Mouse (Mus musculus) retina, adult 2 months (tissue): ENCODE results near the gene Catsper3.

Experiments
- DNase-seq: peaks from one replicate; pipeline ENCODE4 v3.0.0-alpha.2; 2012; ENCODE audit warnings: low read depth, low spot score

Gene Catsper3

DNA sequence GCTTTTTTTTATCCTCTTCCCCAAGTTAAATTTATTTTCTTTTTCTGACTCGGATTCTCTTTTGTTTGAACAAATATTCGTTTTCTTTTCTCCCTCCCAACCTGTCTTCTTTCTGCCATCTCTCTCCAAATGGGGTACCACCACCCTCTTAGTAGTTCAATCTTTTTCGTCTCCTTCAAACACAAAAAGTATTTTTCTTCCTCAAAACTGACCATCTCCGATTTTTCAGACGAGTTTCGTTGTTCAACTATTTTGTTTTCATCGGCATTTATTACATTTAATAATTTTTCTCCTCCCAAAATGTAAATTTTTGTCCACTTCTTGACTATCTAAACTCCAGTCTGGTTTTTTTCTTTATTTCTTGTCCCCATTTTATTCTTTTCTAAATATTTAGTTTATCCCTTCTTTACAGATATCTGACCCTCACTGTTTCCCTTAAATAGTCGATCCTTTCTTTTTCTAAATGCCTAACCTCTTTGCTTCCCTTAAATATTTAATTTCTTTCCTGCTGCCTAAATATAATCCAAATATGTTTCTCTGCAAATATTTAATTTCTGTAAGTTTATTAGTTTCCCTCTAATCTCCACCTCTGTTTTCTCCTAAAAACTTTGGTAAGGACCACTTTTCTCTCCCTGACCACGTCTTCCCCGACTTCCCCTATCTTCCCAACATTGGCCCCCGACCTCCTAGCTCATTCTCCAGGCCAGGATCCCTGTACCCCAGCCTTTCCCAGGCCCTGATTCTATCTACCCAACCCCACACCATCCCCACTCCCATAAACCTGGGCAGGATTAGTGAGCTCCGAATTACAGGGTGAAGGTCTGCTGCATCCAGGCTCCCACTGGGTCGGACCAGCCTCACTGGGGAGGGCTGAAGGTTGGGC, 42.7 kb downstream of the Catsper3 start:
- peak; percentile 16 for DNase-seq

DNA sequence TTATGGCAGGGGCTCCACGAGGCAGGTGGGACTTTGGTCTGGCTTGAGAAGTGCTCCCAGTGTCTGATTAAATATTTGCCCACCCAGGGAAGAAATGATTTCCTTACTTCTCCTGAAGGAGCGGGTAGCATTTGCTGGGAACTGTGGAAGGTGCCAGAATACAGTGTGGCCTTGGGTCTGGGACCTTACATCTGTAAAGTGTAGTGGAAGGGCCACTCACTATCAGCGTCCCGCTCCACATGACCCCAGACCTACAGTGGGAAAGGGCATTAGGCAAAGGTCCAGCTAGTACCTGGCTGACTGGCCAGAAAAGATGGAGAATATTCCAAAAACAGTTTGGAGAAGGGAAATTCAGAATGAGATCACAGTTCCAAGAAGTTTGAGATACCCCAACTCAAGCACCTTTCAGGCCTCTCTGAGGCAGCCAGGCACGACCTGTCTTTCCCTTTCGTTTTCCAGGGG, 43.3 kb downstream of the Catsper3 start:
- DNase-seq, result no peak

DNA sequence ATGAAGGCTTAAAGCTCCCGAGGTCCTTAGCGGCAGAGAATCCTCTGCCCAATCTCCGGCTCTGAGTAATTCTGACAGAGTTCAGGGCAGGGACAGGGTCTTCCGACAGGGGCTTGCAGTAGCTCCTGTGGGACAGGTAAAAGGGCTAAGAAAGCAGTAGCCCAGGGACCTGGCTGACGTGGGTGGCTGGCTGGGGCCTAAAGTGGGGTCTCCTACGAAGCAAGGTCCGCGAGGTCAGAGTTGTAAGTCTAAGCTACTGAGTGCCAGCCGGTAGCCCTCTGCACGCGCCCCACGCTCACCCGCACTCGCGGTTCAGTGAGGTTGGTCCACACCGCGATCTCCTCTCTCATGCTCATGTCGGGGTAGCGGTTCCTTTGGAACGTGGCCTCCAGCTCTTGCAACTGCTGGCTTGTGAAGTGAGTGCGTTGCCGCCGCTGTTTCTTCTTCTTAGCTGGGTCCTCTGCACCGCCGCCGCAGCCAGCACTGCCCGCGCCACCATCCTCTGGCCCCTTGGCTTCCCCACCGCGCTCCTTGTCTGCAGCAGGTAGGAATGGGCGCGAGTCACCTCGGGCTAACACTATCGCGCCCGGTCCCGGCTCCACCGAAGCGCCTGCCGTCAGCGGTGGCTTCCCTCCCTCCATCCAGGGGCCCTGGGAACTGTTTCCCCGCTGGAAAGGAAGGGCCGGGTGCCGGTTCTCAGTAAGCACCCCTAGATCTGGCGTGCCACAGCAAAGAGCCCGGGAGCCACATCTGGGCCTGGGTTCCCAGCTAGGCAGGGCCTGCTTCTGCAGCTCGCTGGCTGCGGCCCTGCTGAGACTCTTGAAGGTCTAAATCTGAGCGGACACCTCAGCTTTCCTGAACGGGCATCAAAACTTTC, 44.0 kb downstream of the Catsper3 start:
- DNase-seq, result no peak

DNA sequence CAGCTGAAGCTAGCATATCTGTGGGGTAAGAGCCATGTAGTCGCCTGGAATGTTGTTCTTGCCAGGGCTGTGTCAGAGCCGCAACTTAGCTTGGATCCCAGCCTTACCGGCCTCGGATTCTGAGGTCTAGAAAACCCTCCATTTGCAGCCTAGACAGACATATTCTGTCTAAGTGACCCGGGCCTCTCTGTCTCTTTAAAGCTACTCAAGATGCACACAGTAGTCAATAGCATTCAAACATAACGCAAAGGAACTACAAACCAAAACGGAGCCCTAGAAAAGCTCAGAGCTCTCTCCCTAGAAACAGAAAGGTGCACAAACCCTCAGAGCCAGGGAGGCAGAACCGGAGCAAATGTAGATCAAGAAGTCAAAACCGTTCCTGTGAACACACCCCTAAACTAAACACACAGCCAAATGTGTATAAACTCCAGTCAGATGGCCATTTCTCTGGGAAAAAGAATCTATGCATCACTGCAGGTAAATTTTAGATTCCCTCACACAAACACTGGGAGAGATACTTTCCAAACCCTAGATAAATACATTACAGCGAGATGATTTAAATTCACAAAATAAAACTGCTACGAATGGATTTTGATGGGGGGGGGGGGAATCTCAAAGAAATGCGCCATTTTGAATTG, 44.8 kb downstream of the Catsper3 start:
- DNase-seq, result no peak

DNA sequence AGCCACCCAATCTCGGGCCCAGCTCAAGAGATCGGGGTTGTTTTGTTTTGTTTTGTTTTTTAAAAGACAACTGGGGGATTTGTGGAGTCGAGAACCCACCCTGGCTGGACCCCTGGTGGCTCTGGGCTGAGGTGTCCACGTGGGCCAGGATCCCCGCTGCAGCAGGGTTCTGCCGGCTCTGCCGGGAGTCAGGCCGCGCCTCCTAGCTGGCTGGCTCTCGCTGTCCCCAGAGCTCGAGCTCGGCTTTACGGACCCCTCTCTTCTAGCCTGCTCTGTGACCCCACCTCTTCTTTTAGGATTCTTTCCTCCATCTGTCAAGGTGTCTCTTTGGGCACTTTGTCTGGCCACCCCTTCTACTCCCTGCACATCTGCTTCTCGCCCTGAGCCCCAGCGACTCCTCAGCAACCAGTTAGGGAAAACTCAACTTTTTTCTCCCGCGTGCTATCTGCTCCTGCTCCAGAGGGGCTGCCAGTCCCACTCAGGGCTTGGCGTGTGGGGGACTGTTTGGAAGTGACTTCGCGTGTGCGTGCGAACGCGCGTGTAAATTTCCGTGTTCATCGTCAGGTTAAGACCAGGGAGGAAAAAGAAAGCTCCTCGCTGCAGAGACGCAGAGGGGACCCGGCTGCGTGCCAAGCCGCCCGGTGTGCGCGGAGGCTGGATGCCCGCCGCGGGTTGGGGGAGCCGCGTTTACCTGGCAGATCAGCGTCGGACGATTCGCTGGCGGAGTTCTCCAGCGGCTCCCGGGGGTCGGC, 45.9 kb downstream of the Catsper3 start:
- DNase-seq, result no peak

DNA sequence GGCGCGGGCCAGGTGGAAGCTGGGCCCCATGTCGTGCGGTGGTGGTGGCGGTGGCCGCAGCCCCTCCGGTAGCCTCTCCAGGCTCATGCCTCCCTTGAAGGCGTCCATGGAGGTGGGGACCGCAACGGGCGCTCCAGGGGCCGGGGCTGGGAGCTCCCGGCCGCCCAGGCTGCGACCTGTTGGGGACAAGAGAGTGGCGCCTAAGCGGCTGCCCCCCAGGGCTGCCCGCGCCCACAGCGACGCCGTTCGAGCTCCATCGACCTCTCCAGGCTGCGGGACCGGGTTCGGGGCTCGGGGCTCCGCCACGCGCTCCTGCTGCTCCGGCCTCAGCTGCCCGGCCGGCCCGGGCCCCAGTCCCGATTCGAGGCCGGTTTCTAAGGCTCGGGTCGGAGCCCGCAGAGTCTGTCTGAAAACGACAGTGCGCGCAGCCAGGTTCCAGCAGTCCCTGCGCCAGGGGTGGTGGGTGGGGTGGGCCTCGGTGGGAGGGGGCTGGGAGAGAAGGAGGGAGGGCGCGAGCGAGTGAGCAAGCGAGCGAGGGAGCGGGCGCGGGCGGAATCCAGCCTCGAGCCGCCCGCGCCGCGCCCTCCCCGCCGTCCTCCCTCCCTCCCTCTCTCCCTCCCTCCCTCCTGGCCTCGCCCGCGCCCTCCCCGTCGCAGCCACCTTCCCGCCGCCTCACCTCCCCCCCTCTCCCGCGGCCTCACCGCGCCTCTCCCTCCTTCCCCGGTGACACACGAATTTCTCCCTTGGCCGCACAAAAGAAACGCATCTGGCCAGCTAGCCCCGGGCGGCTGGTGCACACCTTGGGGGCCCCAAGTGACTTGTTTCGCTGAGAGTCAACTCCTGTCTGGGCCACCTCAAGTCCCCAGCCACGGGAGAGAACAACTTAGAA, 46.7 kb downstream of the Catsper3 start:
- DNase-seq, result no peak

DNA sequence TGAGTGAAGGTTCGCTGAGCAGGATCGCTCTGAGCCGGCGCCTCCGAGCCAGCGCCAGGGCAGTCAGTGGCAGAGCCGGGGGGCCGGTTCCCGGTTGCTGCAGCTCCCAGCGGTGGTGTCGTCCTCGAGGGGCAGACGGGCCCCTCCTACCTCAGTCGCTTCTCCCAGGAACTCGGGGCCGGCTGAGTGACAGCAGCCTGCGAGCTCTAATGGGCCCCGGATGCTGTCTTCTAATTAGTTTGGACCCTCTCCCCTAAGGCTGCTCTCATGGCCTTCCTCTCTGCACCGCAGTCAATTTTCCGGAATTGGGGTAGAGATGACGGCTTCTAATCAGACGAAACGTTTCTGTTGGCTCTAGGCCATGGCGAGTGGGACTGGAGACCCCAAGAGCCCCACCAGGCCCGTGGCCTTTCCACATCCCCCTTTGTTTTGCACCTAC, 47.4 kb downstream of the Catsper3 start:
- DNase-seq, result no peak

DNA sequence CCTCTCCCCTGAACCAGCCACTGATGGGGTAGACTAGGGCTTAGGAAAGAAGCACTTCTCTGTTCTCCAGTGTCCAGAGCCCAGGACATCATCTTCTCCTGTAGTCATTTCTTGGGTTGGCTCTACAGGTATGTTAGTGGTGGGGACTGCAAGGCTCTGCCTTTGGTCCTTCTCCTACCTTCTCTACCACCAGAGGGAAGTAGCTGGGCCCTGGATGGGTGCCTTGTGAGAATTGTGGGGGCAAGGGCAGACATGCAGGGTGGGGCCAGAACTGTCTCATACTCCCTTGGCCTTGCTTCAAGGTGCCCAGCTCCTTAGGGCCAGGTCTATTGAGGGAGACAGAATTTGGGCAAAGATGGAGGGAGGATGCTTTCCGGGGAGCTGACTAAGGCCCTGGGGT, 48.2 kb downstream of the Catsper3 start:
- no peak for DNase-seq

DNA sequence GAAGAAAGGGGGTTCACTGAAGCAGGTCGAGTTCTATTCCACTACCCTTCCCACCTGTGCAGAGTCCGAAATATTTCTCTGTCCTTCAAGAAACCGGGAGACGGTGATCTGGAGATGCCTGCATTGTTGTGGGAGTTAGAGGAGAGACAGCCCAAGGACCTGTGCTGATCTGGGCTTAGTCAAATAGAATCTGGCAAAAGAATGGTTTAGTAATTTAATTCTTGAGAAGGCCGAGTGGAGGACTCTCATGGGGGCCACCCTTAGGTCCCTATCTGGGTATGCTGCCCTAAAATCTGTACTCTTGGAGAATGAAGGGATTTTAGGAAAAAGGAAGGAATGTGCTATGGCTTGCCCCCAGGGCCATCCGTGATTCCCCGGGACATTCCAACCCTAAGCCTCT, 49.6 kb downstream of the Catsper3 start:
- DNase-seq, result no peak

DNA sequence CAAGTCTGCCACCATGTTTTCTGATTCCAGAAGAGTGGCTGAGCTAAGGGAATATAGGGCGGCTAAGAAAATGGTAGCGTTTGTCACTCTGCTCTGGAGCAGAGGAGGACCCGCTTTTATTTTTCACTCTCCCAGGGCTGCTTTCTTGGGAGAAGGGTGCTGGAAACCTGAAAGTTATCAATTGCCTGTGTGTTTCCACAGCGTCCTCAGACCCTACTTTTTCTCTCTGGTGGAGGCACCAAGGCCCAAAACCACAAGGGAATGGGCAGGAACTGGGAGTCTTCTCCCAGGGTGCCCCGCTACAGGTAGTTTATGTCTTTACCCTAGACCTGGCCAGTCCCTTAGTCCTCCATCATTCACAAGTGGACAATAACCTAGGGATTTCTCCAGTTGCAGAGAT, 50.3 kb downstream of the Catsper3 start:
- DNase-seq, result no peak

DNA sequence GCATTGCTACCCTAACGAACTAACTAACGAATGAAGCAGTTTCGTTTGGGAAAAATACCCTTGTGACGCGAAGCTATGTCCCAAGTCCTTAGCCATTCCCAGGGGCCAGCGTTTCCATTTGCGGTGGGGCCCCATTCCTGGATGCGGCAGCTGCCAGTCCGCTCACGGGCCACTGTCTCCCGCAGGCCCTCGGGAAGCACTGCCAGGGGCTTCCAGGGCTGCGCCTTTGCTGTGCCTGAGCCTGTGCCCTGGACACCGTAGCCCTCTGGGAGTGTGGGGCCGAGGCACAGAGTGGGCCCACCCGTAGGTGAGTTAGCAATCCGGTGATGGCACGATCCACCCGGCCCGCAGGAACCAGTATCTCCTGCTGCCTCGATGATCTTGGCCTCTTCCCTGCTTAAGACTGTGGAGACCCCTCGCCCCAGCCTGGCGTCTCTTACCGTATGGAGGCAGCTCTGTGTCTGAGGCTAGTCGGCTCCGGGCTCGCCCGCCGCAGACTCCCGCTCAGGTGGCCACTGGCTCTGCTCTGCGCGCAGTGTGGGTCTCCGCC, 51.3 kb downstream of the Catsper3 start:
- no peak for DNase-seq

DNA sequence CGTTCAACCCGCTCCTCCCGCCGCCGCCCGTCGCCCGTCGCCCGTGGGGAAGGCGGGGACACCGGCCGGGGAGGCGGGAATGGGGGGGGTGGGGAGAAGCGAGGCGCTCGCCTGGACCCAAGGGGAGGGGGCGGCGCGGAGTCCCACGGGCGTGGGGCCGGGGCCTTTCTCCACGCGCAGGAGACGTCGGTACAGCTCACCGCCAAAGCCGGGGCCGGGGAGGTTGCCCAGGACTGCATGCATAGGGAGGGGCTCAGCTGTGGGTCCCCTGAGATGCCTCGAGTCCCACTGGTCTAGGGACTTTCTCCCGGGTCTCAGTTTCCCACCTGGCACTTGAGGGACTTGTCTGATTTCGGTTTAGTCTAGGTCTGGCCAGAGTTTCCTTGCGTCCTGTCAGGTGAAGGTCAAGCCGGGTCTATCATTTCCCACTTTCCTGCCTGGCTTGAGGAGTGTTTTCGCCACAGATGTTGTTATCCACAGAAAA, 51.8 kb downstream of the Catsper3 start, which contains the start of gene Pitx1:
Gene Pitx1 (minus strand): TSS at position 51 of the 484 bp plus-strand sequence.
- DNase-seq, result no peak

DNA sequence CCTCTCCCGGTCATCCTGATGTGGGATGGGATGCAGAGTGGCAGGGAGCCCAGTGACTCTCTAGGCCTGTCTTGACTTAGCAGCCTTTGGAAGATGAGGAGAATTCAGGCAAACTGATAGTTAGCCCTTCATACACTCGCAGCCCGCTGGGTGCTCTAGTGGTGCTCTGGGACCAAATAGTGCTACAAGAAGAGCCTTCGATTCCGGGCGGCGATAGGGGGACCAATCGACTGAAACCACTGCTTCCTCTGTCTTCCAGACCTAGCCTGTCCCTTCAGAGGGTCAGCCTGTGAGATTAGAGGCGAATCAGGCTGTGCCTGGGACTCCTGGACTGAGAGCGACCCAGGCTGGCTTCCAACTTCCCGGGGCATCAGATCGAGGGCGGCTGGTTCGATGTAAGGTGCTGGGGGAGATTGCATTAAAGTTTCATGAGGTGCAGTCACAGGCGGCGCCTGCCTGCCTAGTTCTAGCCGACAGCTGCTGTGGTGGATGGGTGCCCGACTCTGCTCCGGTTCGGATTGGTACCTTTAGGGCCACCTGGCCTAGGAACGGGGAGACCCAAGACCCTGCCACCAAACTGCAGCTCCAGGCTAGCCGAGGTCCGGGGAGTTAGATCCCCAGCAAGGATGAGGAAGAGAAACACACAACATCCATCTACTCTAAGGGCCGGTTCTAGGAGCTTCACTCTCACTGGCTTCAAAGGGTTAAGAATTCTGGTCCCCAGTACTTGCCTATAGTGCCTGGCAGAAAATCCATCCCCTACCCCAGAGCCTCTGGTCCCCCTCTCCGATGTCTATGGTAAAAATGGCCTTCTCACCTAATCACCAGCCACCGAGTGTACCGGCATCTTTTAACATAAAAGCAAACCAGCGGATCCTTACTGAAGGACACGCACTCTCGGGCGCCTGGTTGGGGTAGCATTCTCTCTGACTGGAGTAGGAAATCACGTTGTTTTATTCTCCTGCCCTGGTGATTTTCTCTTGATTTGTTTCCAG, 52.7 kb downstream of the Catsper3 start:
- no peak for DNase-seq

DNA sequence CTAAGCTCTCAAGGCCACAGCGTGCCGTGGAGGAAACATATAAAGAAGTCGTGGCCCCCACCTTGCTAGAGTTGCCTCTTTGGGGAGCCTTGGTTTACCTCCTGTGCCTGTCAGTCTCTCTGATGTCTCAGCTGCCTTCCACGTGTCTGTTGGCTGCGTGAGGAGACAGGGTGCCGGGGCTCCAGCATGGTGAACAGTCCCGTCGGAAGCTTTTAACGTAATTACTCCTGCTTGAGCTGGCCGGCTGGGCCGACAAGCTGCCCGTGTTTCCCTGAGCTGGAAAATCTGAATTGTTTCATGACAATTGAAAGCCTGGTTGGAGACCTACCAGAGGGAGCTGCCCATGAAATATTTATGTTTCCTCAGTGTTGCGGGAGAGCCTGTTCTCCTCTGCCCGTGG, 55.9 kb downstream of the Catsper3 start:
- no peak for DNase-seq

DNA sequence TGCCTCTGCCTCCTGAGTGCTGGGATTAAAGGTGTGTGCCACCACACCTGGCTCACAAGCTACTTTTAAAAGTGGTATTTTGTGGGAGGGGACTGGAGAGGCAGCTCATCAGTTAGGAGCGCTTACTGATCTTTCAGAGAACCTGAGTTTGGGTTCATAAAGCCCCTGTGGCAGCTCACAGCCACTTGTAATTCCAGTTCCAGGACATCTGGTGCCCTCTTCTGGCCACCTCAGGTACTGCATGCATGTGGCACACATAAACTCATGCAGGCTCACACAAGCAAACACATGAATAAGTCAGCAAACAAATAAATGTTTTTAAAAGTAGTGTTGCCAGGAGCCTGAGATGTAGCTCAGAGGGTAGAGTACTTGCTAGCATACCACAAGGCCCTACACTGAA, 59.3 kb downstream of the Catsper3 start:
- no peak for DNase-seq

DNA sequence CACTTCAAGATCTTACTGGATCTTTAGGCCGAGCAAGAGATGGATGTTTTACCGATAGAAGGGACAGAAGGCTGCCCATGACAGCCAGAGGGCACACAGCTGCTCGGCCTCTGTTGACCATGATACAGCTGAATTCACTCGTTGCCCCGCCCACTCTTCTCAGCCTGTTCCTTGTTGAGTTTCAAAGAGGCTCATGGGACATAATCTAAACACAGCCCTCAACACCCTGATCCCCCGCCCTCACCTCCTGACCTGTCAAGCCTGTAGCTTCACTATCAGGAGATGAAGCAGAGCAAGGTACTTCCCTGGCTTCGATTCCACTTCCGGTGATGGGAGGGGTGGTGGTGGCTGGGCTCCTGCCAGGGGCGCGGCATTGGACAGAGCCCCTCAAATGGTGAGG, 63.4 kb downstream of the Catsper3 start:
- no peak for DNase-seq

DNA sequence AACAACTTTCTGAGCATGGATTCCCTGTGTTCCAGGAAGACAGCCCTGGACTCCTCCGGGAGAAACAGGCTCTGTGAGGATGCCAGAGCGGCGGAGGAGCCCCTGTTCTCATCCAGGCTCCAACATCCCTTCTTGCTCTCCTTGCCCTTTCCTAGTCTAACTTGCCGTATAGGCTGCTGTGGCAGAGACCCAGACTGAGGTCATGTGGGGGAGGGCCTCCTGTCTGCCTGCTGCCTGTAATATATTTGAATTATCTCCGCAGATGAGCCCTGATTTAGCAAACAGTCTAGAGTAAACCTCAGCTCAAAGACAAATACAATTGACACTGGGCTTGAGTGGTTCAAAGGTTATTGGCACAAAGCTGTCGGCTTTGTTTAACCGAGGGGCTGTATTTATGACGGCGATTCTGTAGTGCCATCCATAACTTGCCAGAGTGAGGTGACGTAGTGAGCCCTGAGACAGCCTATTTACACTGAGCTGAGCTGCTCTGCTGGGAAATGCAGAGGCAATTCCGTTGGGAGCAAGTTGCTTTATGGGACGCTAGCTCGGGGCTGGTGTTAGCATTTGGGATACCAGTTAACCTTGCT, 64.3 kb downstream of the Catsper3 start:
- DNase-seq, result no peak

DNA sequence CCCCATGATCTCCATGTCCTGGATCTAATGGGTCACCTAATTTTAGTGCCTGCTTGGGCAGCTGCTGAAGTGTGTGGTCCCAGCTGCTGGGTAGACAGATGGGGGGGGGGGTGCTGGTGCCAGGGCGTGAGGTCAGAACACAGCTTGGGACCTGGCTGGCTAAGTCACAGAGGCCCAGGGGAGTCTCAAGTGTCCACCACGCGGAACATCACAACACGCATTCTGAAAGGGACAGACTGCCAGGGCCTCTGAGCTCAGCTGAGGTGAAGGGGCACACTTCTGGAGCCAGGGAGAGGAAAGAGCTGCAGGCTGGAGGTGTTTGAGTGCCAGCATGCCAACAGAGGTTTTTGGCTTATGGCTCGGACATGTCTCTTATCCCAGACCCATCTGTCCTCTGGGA, 66.4 kb downstream of the Catsper3 start:
- no peak for DNase-seq
